Mouse (Mus musculus) heart, embryonic 15.5 days (tissue): Measurements from ENCODE around the gene Cxcr1. TPM values are rescaled to one million over a fixed set of nuclear protein-coding genes. Genes with fewer than 3 reads are reported as not detected.

Source experiments
- ATAC-seq: fragments of 200-750 bp; cut with Nextera tagmentation; replicated peaks from 2 replicates; pipeline ENCODE4 v1.8.0; 2017; ENCODE audit warnings: low read depth, moderate TSS enrichment; ENCODE audit not compliant: insufficient number of reproducible peaks, insufficient read depth, low FRiP score
- H3K27ac ChIP-seq: fragments of 300-500 bp; sonication (generic); 2 replicates; pipeline ENCODE4 v1.5.1; 2015; ENCODE audit warnings: mild to moderate bottlenecking, inconsistent platforms
- H3K27me3 ChIP-seq: fragments of 300-500 bp; sonication (generic); 2 replicates; pipeline ENCODE4 v1.6.1; 2015; ENCODE audit warnings: inconsistent platforms
- H3K36me3 ChIP-seq: fragments of 300-500 bp; sonication (generic); 2 replicates; pipeline ENCODE4 v1.6.1; 2015; ENCODE audit warnings: mild to moderate bottlenecking, inconsistent platforms
- H3K4me1 ChIP-seq: fragments of 300-500 bp; sonication (generic); replicated peaks from 2 replicates; pipeline ENCODE4 v1.6.1; 2015; ENCODE audit warnings: inconsistent platforms
- H3K4me2 ChIP-seq: fragments of 300-500 bp; sonication (generic); 2 replicates; pipeline ENCODE4 v1.6.1; 2015; ENCODE audit warnings: inconsistent platforms, mild to moderate bottlenecking, moderate library complexity
- H3K4me3 ChIP-seq: fragments of 300-500 bp; sonication (generic); 2 replicates; pipeline ENCODE4 v1.5.1; 2015; ENCODE audit warnings: mild to moderate bottlenecking, inconsistent platforms
- H3K9ac ChIP-seq: fragments of 300-500 bp; sonication (generic); 2 replicates; pipeline ENCODE4 v1.6.1; 2015; ENCODE audit warnings: mild to moderate bottlenecking, inconsistent platforms
- H3K9me3 ChIP-seq: fragments of 300-500 bp; sonication (generic); replicated peaks from 2 replicates; pipeline ENCODE4 v1.6.1; 2016; ENCODE audit warnings: inconsistent platforms
- WGBS: fragments of 180-500 bp; shearing (Covaris S2); methylation state at CpG from one replicate; pipeline ENCODE4 v1.1.7; 2015; ENCODE audit warnings: mixed read lengths; 5-methylcytosine and 5-hydroxymethylcytosine counted together
- polyA plus RNA-seq: library from polyadenylated mRNA; unstranded; fragments of >200 nt; fragmentation: Nextera tagmentation; extraction: Ambion mirVana; gene quantifications from 2 replicates; pipeline ENCODE4 v1.2.1, GENCODE M21; 2015

The Cxcr1 gene
- not detected in 2 replicates for polyA plus RNA-seq

- Histone ChIP-seq H3K4me3 (no peak within 1 kb of the TSS), H3K36me3 (no peaks in the 10 kb centered on the region), H3K27me3 (no peaks in the 10 kb centered on the region), H3K9me3 (no peaks in the 10 kb centered on the region), H3K27ac (no peak within 1 kb of the TSS), H3K4me2 (no peak within 1 kb of the TSS), H3K4me1 (no peaks in the 10 kb centered on the region), H3K9ac (no peak within 1 kb of the TSS)
- 62% methylated on average over 8 of the region's 8 CpGs for WGBS
- no peak for ATAC-seq
Observed at GRCm38 (mm10) chr1:74194445-74194844, at the start of gene Cxcr1. Gene Cxcr1, minus strand, starts transcription at chr1:74194631.

- H3K36me3 ChIP-seq, result no peaks in the 10 kb centered on the region
- peaks cover 65% of the 10 kb centered on the region for H3K4me1 ChIP-seq
- peak overlapping the region; percentile 90 for H3K27ac ChIP-seq
- 0 out of 2 replicates have a peak overlapping the region, but pooled peaks have one; percentile 11 for H3K9ac ChIP-seq
- H3K9me3 ChIP-seq, result no peaks in the 10 kb centered on the region
- no peak for ATAC-seq
- no peaks in the 10 kb centered on the region for H3K27me3 ChIP-seq
- 37% methylated on average over 4 of the region's 4 CpGs for WGBS
- H3K4me3 ChIP-seq, result peak overlapping the region; percentile 13; the same call in 1 of the 2 replicates
- peak overlapping the region; percentile 83 for H3K4me2 ChIP-seq
Observed at GRCm38 (mm10) chr1:74240832-74241231, 46.4 kb upstream of the Cxcr1 start.

- Histone ChIP-seq H3K36me3 (no peaks in the 10 kb centered on the region), H3K27ac (peak overlapping the region; percentile 90), H3K9me3 (no peaks in the 10 kb centered on the region), H3K9ac (peak overlapping the region; percentile 11; the same call in 1 of the 2 replicates), H3K4me2 (peak overlapping the region; percentile 83), H3K27me3 (no peaks in the 10 kb centered on the region), H3K4me3 (peak overlapping the region; percentile 13; the same call in 1 of the 2 replicates), H3K4me1 (peaks cover 63% of the 10 kb centered on the region)
- 15% methylated on average over 6 of the region's 6 CpGs for WGBS
- ATAC-seq, result peak; percentile 51
Observed at GRCm38 (mm10) chr1:74240311-74240710, 45.9 kb upstream of the Cxcr1 start.

GRCm38 (mm10) chr1:74239618-74240017, 45.2 kb upstream of the Cxcr1 start:
- H3K4me2 ChIP-seq, result peak overlapping the region; percentile 83
- H3K9ac ChIP-seq, result peak overlapping the region; percentile 35
- H3K9me3 ChIP-seq, result no peaks in the 10 kb centered on the region
- 16% methylated on average over 11 of the region's 11 CpGs for WGBS
- no peaks in the 10 kb centered on the region for H3K27me3 ChIP-seq
- peak overlapping the region; percentile 87 for H3K4me3 ChIP-seq
- H3K27ac ChIP-seq, result peak overlapping the region; percentile 90
- H3K4me1 ChIP-seq, result peaks cover 56% of the 10 kb centered on the region
- no peak for ATAC-seq
- H3K36me3 ChIP-seq, result no peaks in the 10 kb centered on the region

- no peaks in the 10 kb centered on the region for H3K36me3 ChIP-seq
- no peaks in the 10 kb centered on the region for H3K9me3 ChIP-seq
- H3K9ac ChIP-seq, result peak overlapping the region; percentile 35
- no peak for ATAC-seq
- peak overlapping the region; percentile 83 for H3K4me2 ChIP-seq
- WGBS, result 9% methylated on average over 7 of the region's 7 CpGs
- peak overlapping the region; percentile 90 for H3K27ac ChIP-seq
- peaks cover 52% of the 10 kb centered on the region for H3K4me1 ChIP-seq
- H3K4me3 ChIP-seq, result peak overlapping the region; percentile 87
- no peaks in the 10 kb centered on the region for H3K27me3 ChIP-seq
Observed at GRCm38 (mm10) chr1:74239162-74239561, 44.7 kb upstream of the Cxcr1 start.

GRCm38 (mm10) chr1:74238136-74238535, 43.7 kb upstream of the Cxcr1 start:
- 31% methylated on average over 1 of the region's 1 CpGs for WGBS
- H3K27me3 ChIP-seq, result no peaks in the 10 kb centered on the region
- peak overlapping the region; percentile 99 for H3K9ac ChIP-seq
- no peak for ATAC-seq
- peak overlapping the region; percentile 97 for H3K27ac ChIP-seq
- H3K4me2 ChIP-seq, result peak overlapping the region; percentile 83
- H3K4me3 ChIP-seq, result peak overlapping the region; percentile 87
- no peaks in the 10 kb centered on the region for H3K9me3 ChIP-seq
- H3K4me1 ChIP-seq, result peaks cover 45% of the 10 kb centered on the region
- H3K36me3 ChIP-seq, result no peaks in the 10 kb centered on the region

- peaks cover 45% of the 10 kb centered on the region for H3K4me1 ChIP-seq
- no peaks in the 10 kb centered on the region for H3K9me3 ChIP-seq
- no peaks in the 10 kb centered on the region for H3K27me3 ChIP-seq
- peak overlapping the region; percentile 99 for H3K9ac ChIP-seq
- ATAC-seq, result no peak
- no peaks in the 10 kb centered on the region for H3K36me3 ChIP-seq
- H3K27ac ChIP-seq, result peak overlapping the region; percentile 97
- 20% methylated on average over 5 of the region's 5 CpGs for WGBS
- peak overlapping the region; percentile 87 for H3K4me3 ChIP-seq
- H3K4me2 ChIP-seq, result peak overlapping the region; percentile 83
Observed at GRCm38 (mm10) chr1:74237671-74238070, 43.2 kb upstream of the Cxcr1 start.

GRCm38 (mm10) chr1:74236590-74237317, 42.3 kb upstream of the Cxcr1 start:
- Histone ChIP-seq H3K4me2 (peak overlapping the region; percentile 83), H3K9me3 (no peaks in the 10 kb centered on the region), H3K27me3 (no peaks in the 10 kb centered on the region), H3K4me3 (peak overlapping the region; percentile 87), H3K36me3 (no peaks in the 10 kb centered on the region), H3K27ac (peak overlapping the region; percentile 97), H3K9ac (peak overlapping the region; percentile 99), H3K4me1 (peaks cover 39% of the 10 kb centered on the region)
- ATAC-seq, result peak; percentile 43; the same call in 1 of the 2 replicates
- WGBS, result under 1% methylated on average over 49 of the region's 57 CpGs

GRCm38 (mm10) chr1:74235938-74236589, 41.6 kb upstream of the Cxcr1 start, which contains the start of gene Arpc2:
Gene Arpc2, plus strand, starts transcription at chr1:74236084.
- peaks cover 37% of the 10 kb centered on the region for H3K4me1 ChIP-seq
- peak within 1 kb of the TSS; percentile 97 for H3K27ac ChIP-seq
- peak within 1 kb of the TSS; percentile 99 for H3K9ac ChIP-seq
- WGBS, result 2% methylated on average over 48 of the region's 55 CpGs
- ATAC-seq, result peak; percentile 90
- H3K4me3 ChIP-seq, result peak within 1 kb of the TSS; percentile 87
- peak within 1 kb of the TSS; percentile 83 for H3K4me2 ChIP-seq
- no peaks in the 10 kb centered on the region for H3K27me3 ChIP-seq
- no peaks in the 10 kb centered on the region for H3K9me3 ChIP-seq
- no peaks in the 10 kb centered on the region for H3K36me3 ChIP-seq

GRCm38 (mm10) chr1:74230992-74231391, 36.6 kb upstream of the Cxcr1 start:
- H3K27ac ChIP-seq, result no peak overlapping the region
- no peak overlapping the region for H3K9ac ChIP-seq
- no peak overlapping the region for H3K4me2 ChIP-seq
- no peak overlapping the region for H3K4me3 ChIP-seq
- H3K27me3 ChIP-seq, result no peaks in the 10 kb centered on the region
- H3K4me1 ChIP-seq, result 0 out of 2 replicates have a peak, but pooled peaks cover 6% of the 10 kb centered on the region
- H3K36me3 ChIP-seq, result no peaks in the 10 kb centered on the region
- WGBS, result 80% methylated on average over 1 of the region's 1 CpGs
- H3K9me3 ChIP-seq, result no peaks in the 10 kb centered on the region
- ATAC-seq, result no peak

- Histone ChIP-seq H3K4me1 (0 out of 2 replicates have a peak, but pooled peaks cover 4% of the 10 kb centered on the region), H3K9me3 (no peaks in the 10 kb centered on the region)
- WGBS, result 60% methylated on average over 2 of the region's 2 CpGs
Observed at GRCm38 (mm10) chr1:74229942-74230341, 35.5 kb upstream of the Cxcr1 start.

More at GRCm38 (mm10) chr1:74229942-74230341, 35.5 kb upstream of the Cxcr1 start:
- no peaks in the 10 kb centered on the region for H3K36me3 ChIP-seq
- no peak overlapping the region for H3K27ac ChIP-seq
- no peaks in the 10 kb centered on the region for H3K27me3 ChIP-seq
- H3K4me2 ChIP-seq, result no peak overlapping the region
- no peak for ATAC-seq
- H3K9ac ChIP-seq, result no peak overlapping the region
- no peak overlapping the region for H3K4me3 ChIP-seq
